12 mouse cellular contexts compared by ENCODE assay signal in genomic region chr10:125070246-125070645, GRCm38 (mm10).
"Had no signal": no experiment of that assay in that cellular context is flagged by ENCODE, and none has a peak within 500 bp of the region (broad histone marks: within the 10 kb centered on the region; RNA-seq: fewer than 3 reads in every experiment).

No protein-coding gene starts in this region.

- DNase-seq: kidney, adult 11 months; kidney, adult 8-10 months; kidney, postnatal 10 days; kidney, postnatal 36 days; left cerebral cortex, postnatal 4 days; liver, postnatal 0 days; lung, embryonic 14.5 days; midbrain, embryonic 14.5 days; right cerebral cortex, postnatal 4 days; thymus, adult 2 months; thymus, postnatal 14 days; thymus, postnatal 4 days had no signal
